12 mouse cellular contexts compared by ENCODE assay signal in genomic region chr6:128275506-128276064, GRCm38 (mm10). TPM values are rescaled to one million over a fixed set of nuclear protein-coding genes. Genes with fewer than 3 reads are reported as not detected.
DNase-seq lines count a peak whose midpoint lies in the region; ATAC-seq and TF ChIP-seq lines count a peak whose summit lies in the region.
"Had no signal": no experiment of that assay in that cellular context is flagged by ENCODE, and none has a peak within 500 bp of the region (broad histone marks: within the 10 kb centered on the region; RNA-seq: fewer than 3 reads in every experiment).

No protein-coding gene starts in this region.

- no peak overlapping the region for H3K4me3 ChIP-seq in hindbrain, postnatal 0 days (ENCODE audit: low read length)
- H3K4me3 ChIP-seq in hindbrain, embryonic 13.5 days: no peak overlapping the region
- no peak overlapping the region; a peak in 2 of 4 replicates for H3K4me3 ChIP-seq in ES-E14 (ENCODE audit: insufficient read depth in 1 of 2, low read depth in 1 of 2, low read length in 2 of 2, poor library complexity in 1 of 2, severe bottlenecking in 1 of 2)
- no peak overlapping the region for H3K4me3 ChIP-seq in lung, embryonic 16.5 days (ENCODE audit: low read length)

- WGBS in hindbrain, postnatal 0 days: 76% methylated on average over 8 of the region's 8 CpGs
- WGBS in hindbrain, embryonic 13.5 days: 87% methylated on average over 8 of the region's 8 CpGs
- WGBS in lung, embryonic 16.5 days: 73% methylated on average over 8 of the region's 8 CpGs

- H3K9me3 ChIP-seq in hindbrain, postnatal 0 days (ENCODE audit: low read length): no peaks in the 10 kb centered on the region
- H3K9me3 ChIP-seq in hindbrain, embryonic 13.5 days: no peaks in the 10 kb centered on the region
- H3K9me3 ChIP-seq in ES-E14 (ENCODE audit: control insufficient read depth, insufficient read depth, low read depth, low read length): no peaks in the 10 kb centered on the region
- no peaks in the 10 kb centered on the region for H3K9me3 ChIP-seq in lung, embryonic 16.5 days (ENCODE audit: control insufficient read depth, low read length)

- no peak for TF ChIP-seq CTCF in hindbrain, postnatal 0 days (IDR thresholded peaks at IDR 0.05; ENCODE audit: low read depth)

- peak; percentile 18 for DNase-seq in hindbrain, postnatal 0 days (ENCODE audit: low spot score)
- no peak for DNase-seq in ES-E14 (ENCODE audit: low read depth, low spot score)
- DNase-seq in adrenal gland, postnatal 36 days: peak; percentile 40 to 57
- DNase-seq in urinary bladder, postnatal 4 days (ENCODE audit: low spot score in 2 of 2): no peak
- no peak for DNase-seq in liver
- DNase-seq: layer of hippocampus, postnatal 36 days; thymus, adult 2 months had no signal

- no peaks in the 10 kb centered on the region for H3K4me1 ChIP-seq in hindbrain, postnatal 0 days (ENCODE audit: insufficient read depth, low read length)
- H3K4me1 ChIP-seq in hindbrain, embryonic 13.5 days (replicated peaks): no peaks in the 10 kb centered on the region
- H3K4me1 ChIP-seq in ES-E14 (ENCODE audit: control insufficient read depth in 2 of 2, insufficient read depth in 2 of 2, low read length in 2 of 2, poor library complexity in 1 of 2): peaks cover 6 to 24% of the 10 kb centered on the region in 2 experiments; a peak in 3 of 4 replicates
- H3K4me1 ChIP-seq in lung, embryonic 16.5 days (replicated peaks; ENCODE audit: control insufficient read depth, insufficient read depth, low read length): peaks cover 7% of the 10 kb centered on the region; the same call in 1 of the 2 replicates

- H3K27ac ChIP-seq in hindbrain, postnatal 0 days: no peak overlapping the region
- no peak overlapping the region for H3K27ac ChIP-seq in hindbrain, embryonic 13.5 days
- no peak overlapping the region for H3K27ac ChIP-seq in ES-E14 (ENCODE audit: insufficient read depth, low read depth, low read length, poor library complexity, severe bottlenecking)
- peak overlapping the region; percentile 6; the same call in 1 of the 2 replicates for H3K27ac ChIP-seq in lung, embryonic 16.5 days (ENCODE audit: low read length)

- H3K36me3 ChIP-seq in hindbrain, postnatal 0 days (ENCODE audit: insufficient read depth, low read length): no peaks in the 10 kb centered on the region
- no peaks in the 10 kb centered on the region for H3K36me3 ChIP-seq in hindbrain, embryonic 13.5 days
- H3K36me3 ChIP-seq in ES-E14 (ENCODE audit: control insufficient read depth, insufficient read depth, low read length, poor library complexity, severe bottlenecking): peaks cover 1% of the 10 kb centered on the region; the same call in 1 of the 2 replicates
- no peaks in the 10 kb centered on the region for H3K36me3 ChIP-seq in lung, embryonic 16.5 days (ENCODE audit: control insufficient read depth, insufficient read depth, low read length)

- H3K27me3 ChIP-seq in hindbrain, postnatal 0 days (ENCODE audit: insufficient read depth, low read length): no peaks in the 10 kb centered on the region
- 0 out of 2 replicates have a peak, but pooled peaks cover 6% of the 10 kb centered on the region for H3K27me3 ChIP-seq in hindbrain, embryonic 13.5 days
- no peaks in the 10 kb centered on the region for H3K27me3 ChIP-seq in lung, embryonic 16.5 days (ENCODE audit: control insufficient read depth, insufficient read depth, low read depth, low read length)

- no peak overlapping the region for H3K4me2 ChIP-seq in hindbrain, postnatal 0 days (ENCODE audit: low read depth, low read length)
- no peak overlapping the region for H3K4me2 ChIP-seq in hindbrain, embryonic 13.5 days
- H3K4me2 ChIP-seq in lung, embryonic 16.5 days (ENCODE audit: low read depth, low read length): no peak overlapping the region

- in situ Hi-C loops in ES-E14 (cut with MboI; ENCODE audit: low sequenced_read_pairs in 2 of 2, unreplicated experiment in 2 of 2): no loop called here

- H3K9ac ChIP-seq in hindbrain, postnatal 0 days (replicated peaks; ENCODE audit: low read length): no peak overlapping the region
- H3K9ac ChIP-seq in hindbrain, embryonic 13.5 days: no peak overlapping the region
- H3K9ac ChIP-seq in ES-E14 (ENCODE audit: insufficient read depth, low read depth, low read length, poor library complexity, severe bottlenecking): 0 out of 2 replicates have a peak overlapping the region, but pooled peaks have one; percentile 13
- H3K9ac ChIP-seq in lung, embryonic 16.5 days (ENCODE audit: low read length): no peak overlapping the region

- peak; percentile 53; the same call in 1 of the 2 replicates for ATAC-seq in hindbrain, postnatal 0 days
- ATAC-seq in hindbrain, embryonic 13.5 days (ENCODE audit: low FRiP score): no peak
- ATAC-seq in lung, embryonic 16.5 days (ENCODE audit: low read depth): peak; percentile 75
- ATAC-seq in erythroid progenitor cell, adult 5-6 weeks (replicated peaks; ENCODE audit: low FRiP score, poor library complexity, severe bottlenecking): no peak

TF ChIP-seq in ES-E14, 5 proteins besides CTCF, POLR2A, EP300 and RAD21:
- TF ChIP-seq MAFK (IDR thresholded peaks at IDR 0.05; ENCODE audit: insufficient read depth, low read depth, low read length): no peak
- TF ChIP-seq CHD2 (IDR thresholded peaks at IDR 0.05; ENCODE audit: low read depth, low read length): no peak
- TF ChIP-seq ZNF384 (IDR thresholded peaks at IDR 0.05; ENCODE audit: low read depth, low read length): no peak
- TF ChIP-seq HCFC1 (IDR thresholded peaks at IDR 0.05; ENCODE audit: borderline replicate concordance, insufficient read depth, low read length): no peak
- no peak for TF ChIP-seq ZC3H11A (IDR thresholded peaks at IDR 0.05; ENCODE audit: borderline replicate concordance, low read depth, low read length)

RNA-seq across cellular contexts. Expression of gene Tead4, which starts 25.0 kb away (rescaled TPM):
- 0.84 and 0.97 TPM in 2 replicates for total RNA-seq in hindbrain, postnatal 0 days (2014; rRNA removed)
- polyA plus RNA-seq in hindbrain, postnatal 0 days (2015; fragmentation: Nextera tagmentation; extraction: Ambion mirVana): 0.45 and 0.77 TPM in 2 replicates
- 0.53 and 0.70 TPM in 2 replicates for polyA plus RNA-seq in hindbrain, embryonic 13.5 days (2015; fragmentation: Nextera tagmentation; extraction: Ambion mirVana)
- 5.6 and 6.8 TPM in 2 replicates for total RNA-seq in ES-E14 (2012; rRNA removed)
- total RNA-seq in adrenal gland, postnatal 36 days (2021): 1 to 10 TPM; 1.7 to 3.2 TPM
- 5.5 and 5.9 TPM in 2 replicates for polyA plus RNA-seq in lung, embryonic 16.5 days (2015; fragmentation: Nextera tagmentation; extraction: Ambion mirVana)
- not detected in 2 replicates for total RNA-seq in erythroid progenitor cell, adult 5-6 weeks (2015; ENCODE audit: low replicate concordance)
- not detected in 2 replicates for total RNA-seq in erythroid progenitor cell, adult 5-6 weeks (2017; ENCODE audit: low replicate concordance)
- total RNA-seq: megakaryocyte progenitor cell, adult 5-6 weeks; MEL had no signal

Comparison
In these comparisons a context has a peak if more than half of its experiments do, and no peak if none do; other contexts are left out.
1. ATAC-seq: peak in hindbrain, postnatal 0 days (single experiment) and lung, embryonic 16.5 days (single experiment); none in hindbrain, embryonic 13.5 days (single experiment) and erythroid progenitor cell, adult 5-6 weeks (single experiment).
2. DNase-seq: peak in hindbrain, postnatal 0 days (single experiment) and adrenal gland, postnatal 36 days (2 of 2); none in ES-E14 (single experiment), urinary bladder, postnatal 4 days (0 of 2) and liver (single experiment).